Comparison of ENCODE assay signal across 23 mouse cellular contexts in genomic region chr17:78621863-78622262, GRCm38 (mm10).
"Had no signal": no experiment of that assay in that cellular context is flagged by ENCODE, and none has a peak within 500 bp of the region (broad histone marks: within the 10 kb centered on the region; RNA-seq: fewer than 3 reads in every experiment).

No protein-coding gene starts in this region.

- H3K4me1 ChIP-seq: heart, embryonic 12.5 days; hindbrain, embryonic 10.5 days; hindbrain, embryonic 12.5 days; intestine, embryonic 15.5 days; limb, embryonic 13.5 days; limb, embryonic 15.5 days; liver, embryonic 13.5 days had no signal

- H3K27ac ChIP-seq: hindbrain, embryonic 10.5 days; hindbrain, embryonic 12.5 days; hindbrain, embryonic 14.5 days; intestine, embryonic 15.5 days; layer of hippocampus, adult 2 months; left cerebral cortex, adult 2 months; limb, embryonic 13.5 days; limb, embryonic 15.5 days; liver, embryonic 13.5 days had no signal

- ATAC-seq: hindbrain, embryonic 16.5 days; inflammation-experienced regulatory T-cells, adult 6 months; intestine, embryonic 15.5 days; intestine, postnatal 0 days had no signal

- DNase-seq: gastrocnemius, postnatal 14 days; heart, postnatal 10 days; heart, postnatal 4 days; kidney, adult 18-20 months; kidney, adult 8-10 months; kidney, postnatal 10 days; kidney, postnatal 25 days; kidney, postnatal 4 days; liver, embryonic 13.5 days had no signal

- H3K9me3 ChIP-seq: hindbrain, embryonic 12.5 days; intestine, embryonic 15.5 days; limb, embryonic 13.5 days; limb, embryonic 15.5 days; liver, embryonic 13.5 days had no signal

- H3K4me2 ChIP-seq: heart, embryonic 12.5 days; hindbrain, embryonic 12.5 days; hindbrain, embryonic 14.5 days; intestine, embryonic 15.5 days; limb, embryonic 13.5 days; limb, embryonic 15.5 days; liver, embryonic 11.5 days; liver, embryonic 13.5 days had no signal

- H3K4me3 ChIP-seq: heart, embryonic 12.5 days; hindbrain, embryonic 10.5 days; hindbrain, embryonic 12.5 days; intestine, embryonic 15.5 days; layer of hippocampus, adult 2 months; left cerebral cortex, adult 2 months; limb, embryonic 13.5 days; limb, embryonic 15.5 days; liver, embryonic 13.5 days had no signal

- H3K27me3 ChIP-seq: heart, embryonic 12.5 days; hindbrain, embryonic 12.5 days; intestine, embryonic 15.5 days; limb, embryonic 13.5 days; limb, embryonic 15.5 days; liver, embryonic 13.5 days had no signal

- H3K9ac ChIP-seq: forebrain, postnatal 0 days; heart, embryonic 12.5 days; hindbrain, embryonic 12.5 days; hindbrain, embryonic 14.5 days; intestine, embryonic 15.5 days; limb, embryonic 13.5 days; limb, embryonic 15.5 days; liver, embryonic 13.5 days had no signal

- H3K36me3 ChIP-seq: heart, embryonic 12.5 days; hindbrain, embryonic 12.5 days; intestine, embryonic 15.5 days; limb, embryonic 13.5 days; limb, embryonic 15.5 days; liver, embryonic 13.5 days had no signal
